Mouse (Mus musculus): ENCODE measurements around the gene Emc9.

GRCm38 (mm10) chr14:55571760-55572159 is 13.3 kb downstream of the Emc9 start:
- TF ChIP-seq CHD2 (IDR thresholded peaks at IDR 0.05; ENCODE audit: low read length) (no peak), CTCF (IDR thresholded peaks at IDR 0.05 in 2 of 3, conservative IDR thresholded peaks at IDR 0.05 in 1 of 3; ENCODE audit: control insufficient read depth in 1 of 3, insufficient read depth in 1 of 3, low read depth in 2 of 3, low read length in 3 of 3, poor library complexity in 1 of 3, severe bottlenecking in 1 of 3) (no peak), POLR2A (IDR thresholded peaks at IDR 0.05; ENCODE audit: control insufficient read depth in 1 of 2, insufficient read depth in 1 of 2, low read depth in 1 of 2, low read length in 2 of 2, poor library complexity in 1 of 2) (no peak), EP300 (IDR thresholded peaks at IDR 0.05; ENCODE audit: low read depth in 1 of 2, low read length in 2 of 2) (no peak), GATA1 (IDR thresholded peaks at IDR 0.05; ENCODE audit: low read depth, low read length) (no peak)
